Mouse (Mus musculus) cortical plate, adult 2 months (tissue): ENCODE results near the gene Lum.

Source experiments
- CTCF ChIP-seq: fragments of 200-500 bp; IDR thresholded peaks from 2 replicates; pipeline ENCODE4 v1.5.1; 2011; ENCODE audit warnings: mild to moderate bottlenecking, control low read depth, low read length; ENCODE audit not compliant: insufficient read depth; ENCODE audit errors: extremely low read depth
- POLR2A ChIP-seq: fragments of 200-500 bp; IDR thresholded peaks from 2 replicates; pipeline ENCODE4 v1.6.1; 2011; ENCODE audit warnings: mild to moderate bottlenecking, low read length, control low read depth; ENCODE audit not compliant: insufficient read depth; ENCODE audit errors: extremely low read depth

DNA sequence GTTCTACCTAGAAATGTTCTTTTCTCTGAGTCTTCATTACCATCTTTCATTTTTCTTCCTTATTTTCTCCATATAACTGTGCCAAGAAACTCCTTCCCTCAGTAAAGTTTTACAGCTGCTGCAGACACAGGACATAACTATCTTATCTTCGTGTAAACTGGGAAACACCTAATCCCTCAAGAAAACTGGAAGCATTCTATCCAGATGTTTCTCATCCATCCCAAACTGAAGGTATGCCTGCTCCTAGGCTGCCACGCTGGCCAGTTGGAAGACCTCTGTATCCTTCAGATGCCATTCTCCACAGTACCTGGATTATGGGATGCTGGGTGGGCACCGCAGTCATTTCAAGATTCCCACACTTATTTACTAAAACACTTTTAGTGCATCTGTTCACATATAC lies 41.6 kb upstream of the Lum start:
- no peak for TF ChIP-seq CTCF
- no peak for TF ChIP-seq POLR2A
